Mouse (Mus musculus) left cerebral cortex, adult 18-20 months (tissue): ENCODE results near the gene Olfr520. TPM values are rescaled to one million over a fixed set of nuclear protein-coding genes. Genes with fewer than 3 reads are reported as not detected.
"Not testable (repeated sequence)": the region's sequence is repeated elsewhere in the genome, so short reads cannot be mapped to it uniquely, and the experiment has no call there.

Source experiments
- DNase-seq, 2 experiments: peaks; one replicate each; pipeline ENCODE4 v3.0.0; 2021 to 2022; ENCODE audit warnings: low spot score in 2 of 2, mixed read lengths in 1 of 2
- total RNA-seq, 2 experiments: library from RNA; stranded (reverse); gene quantifications; 2 replicates each; pipeline ENCODE4 v1.2.3; 2021

Gene Olfr520
- total RNA-seq, 2 experiments from 2014 or later, result not detected

- no peak for DNase-seq
Measured at GRCm38 (mm10) chr7:99711166-99711565, 18.9 kb upstream of the Olfr520 start, which contains the start of gene Slco2b1. Gene Slco2b1 (minus strand): TSS chr7:99711340.

GRCm38 (mm10) chr7:99712431-99712830 lies 17.6 kb upstream of the Olfr520 start:
- DNase-seq, result no peak

- DNase-seq, result no peak
Measured at GRCm38 (mm10) chr7:99716536-99716935, 13.5 kb upstream of the Olfr520 start.

- no peak for DNase-seq
Measured at GRCm38 (mm10) chr7:99734612-99735011, 4.5 kb downstream of the Olfr520 start.

- not testable (repeated sequence) for DNase-seq
Measured at GRCm38 (mm10) chr7:99735491-99735890, 5.4 kb downstream of the Olfr520 start.

GRCm38 (mm10) chr7:99739276-99739675 lies 9.2 kb downstream of the Olfr520 start:
- peak in 1 of 2 experiments; percentile 4 for DNase-seq

GRCm38 (mm10) chr7:99763207-99763606 lies 33.1 kb downstream of the Olfr520 start, which contains the start of gene Olfr521:
Gene Olfr521 (plus strand): TSS chr7:99763507.
- no peak for DNase-seq

- no peak for DNase-seq
Measured at GRCm38 (mm10) chr7:99781385-99781784, 51.3 kb downstream of the Olfr520 start.

- DNase-seq, result no peak
Measured at GRCm38 (mm10) chr7:99781916-99782315, 51.8 kb downstream of the Olfr520 start.

GRCm38 (mm10) chr7:99783421-99783820 lies 53.3 kb downstream of the Olfr520 start:
- DNase-seq, result no peak

- DNase-seq, result no peak
Measured at GRCm38 (mm10) chr7:99785553-99785952, 55.5 kb downstream of the Olfr520 start.

Other genes starting within 250 kb of the Olfr520 start
- gene Rps3, start 246.5 kb upstream of the Olfr520 start, total RNA-seq, result 100 to 1,000 TPM; 268 to 293 TPM
- 100 to 1,000 TPM; 177 to 179 TPM for gene Arrb1, start 194.8 kb upstream of the Olfr520 start, total RNA-seq
- gene Tpbgl, start 103.2 kb upstream of the Olfr520 start, total RNA-seq, result 1 to 10 TPM; 3.8 to 4.8 TPM
- gene Slco2b1, start 18.9 kb upstream of the Olfr520 start, total RNA-seq, result 10 to 100 TPM; 10.1 to 11.9 TPM
- not detected for gene Olfr521, start 33.2 kb downstream of the Olfr520 start, total RNA-seq
- gene Neu3, start 98.1 kb downstream of the Olfr520 start, total RNA-seq, result 1 to 10 TPM; 2.3 to 3.0 TPM
- 1 to 10 TPM in 1 of 2 experiments, under 1 TPM in 1; 0.87 to 1.2 TPM for gene Xrra1, start 128.8 kb downstream of the Olfr520 start, total RNA-seq
- 10 to 100 TPM; 86.3 to 96.7 TPM for gene Spcs2, start 133.2 kb downstream of the Olfr520 start, total RNA-seq